Mouse (Mus musculus) embryonic facial prominence, embryonic 11.5 days (tissue): ENCODE measurements at regions not wholly inside any gene's neighbourhood (a gene's known extent, or its start where the extent isn't known, plus 50 kb on each side); places are given as distances from the start of the nearest gene placed in this dataset.
A peak's percentile ranks its signal among the peaks of the same experiment; 100 is the strongest.

Source experiments
- ATAC-seq: fragments of 200-750 bp; cut with Nextera tagmentation; replicated peaks from 2 replicates; pipeline ENCODE4 v1.8.0; 2017; ENCODE audit warnings: low read depth; ENCODE audit not compliant: insufficient number of reproducible peaks, low FRiP score, low TSS enrichment
- DNase-seq: peaks from one replicate; pipeline ENCODE4 v3.0.0-alpha.2; 2015; ENCODE audit warnings: low spot score
- H3K27ac ChIP-seq: fragments of 300-500 bp; sonication (generic); replicated peaks from 2 replicates; pipeline ENCODE4 v1.5.1; 2014; ENCODE audit warnings: mild to moderate bottlenecking, low read depth, low read length, control low read depth
- H3K27me3 ChIP-seq: fragments of 300-500 bp; sonication (generic); 2 replicates; pipeline ENCODE4 v1.6.1; 2014; ENCODE audit warnings: mild to moderate bottlenecking, low read length, moderate library complexity, mixed read lengths; ENCODE audit not compliant: control insufficient read depth, insufficient read depth
- H3K36me3 ChIP-seq: fragments of 300-500 bp; sonication (generic); replicated peaks from 2 replicates; pipeline ENCODE4 v1.6.1; 2014; ENCODE audit warnings: low read depth, mild to moderate bottlenecking, low read length, moderate library complexity, mixed read lengths; ENCODE audit not compliant: control insufficient read depth, insufficient read depth
- H3K4me1 ChIP-seq: fragments of 300-500 bp; sonication (generic); 2 replicates; pipeline ENCODE4 v1.6.1; 2014; ENCODE audit warnings: low read length, mixed read lengths; ENCODE audit not compliant: control insufficient read depth, insufficient read depth
- H3K4me2 ChIP-seq: fragments of 300-500 bp; sonication (generic); 2 replicates; pipeline ENCODE4 v1.6.1; 2014; ENCODE audit warnings: low read depth, mild to moderate bottlenecking, control low read depth, low read length, moderate library complexity
- H3K4me3 ChIP-seq: fragments of 300-500 bp; sonication (generic); 2 replicates; pipeline ENCODE4 v1.5.1; 2014; ENCODE audit warnings: low read depth, low read length, control low read depth
- H3K9ac ChIP-seq: fragments of 300-500 bp; sonication (generic); replicated peaks from 2 replicates; pipeline ENCODE4 v1.6.1; 2014; ENCODE audit warnings: mild to moderate bottlenecking, control low read depth, low read length
- H3K9me3 ChIP-seq: fragments of 300-500 bp; sonication (generic); replicated peaks from 2 replicates; pipeline ENCODE4 v1.6.1; 2016; ENCODE audit warnings: mild to moderate bottlenecking, low read length, inconsistent platforms, mixed read lengths; ENCODE audit not compliant: control insufficient read depth
- WGBS: fragments of 180-500 bp; shearing (Covaris S2); extraction: QIAGEN DNeasy Blood & Tissue Kit; methylation state at CpG from one replicate; pipeline ENCODE4 v1.1.7; 2014; 5-methylcytosine and 5-hydroxymethylcytosine counted together

- Histone ChIP-seq H3K27me3 (no peaks in the 10 kb centered on the region), H3K4me1 (peaks cover 4% of the 10 kb centered on the region; the same call in 1 of the 2 replicates), H3K36me3 (no peaks in the 10 kb centered on the region), H3K9ac (no peak overlapping the region), H3K4me3 (no peak overlapping the region), H3K4me2 (no peak overlapping the region), H3K27ac (no peak overlapping the region), H3K9me3 (no peaks in the 10 kb centered on the region)
- 65% methylated on average over 3 of the region's 3 CpGs for WGBS
- ATAC-seq, result no peak
- DNase-seq, result no peak
Measured at GRCm38 (mm10) chr4:106096130-106096529, 219.9 kb upstream of the Usp24 start.

GRCm38 (mm10) chr4:106097846-106098245 lies 218.2 kb upstream of the Usp24 start:
- Histone ChIP-seq H3K9me3 (no peaks in the 10 kb centered on the region), H3K4me3 (no peak overlapping the region), H3K27ac (no peak overlapping the region), H3K9ac (no peak overlapping the region), H3K4me1 (peaks cover 6% of the 10 kb centered on the region; the same call in 1 of the 2 replicates), H3K4me2 (no peak overlapping the region), H3K27me3 (no peaks in the 10 kb centered on the region), H3K36me3 (no peaks in the 10 kb centered on the region)
- 92% methylated on average over 1 of the region's 1 CpGs for WGBS
- DNase-seq (no peak), ATAC-seq (no peak)

- H3K4me3 ChIP-seq, result no peak overlapping the region
- no peaks in the 10 kb centered on the region for H3K36me3 ChIP-seq
- H3K27ac ChIP-seq, result no peak overlapping the region
- H3K4me1 ChIP-seq, result peaks cover 11% of the 10 kb centered on the region; the same call in 1 of the 2 replicates
- DNase-seq, result no peak
- no peaks in the 10 kb centered on the region for H3K9me3 ChIP-seq
- no peaks in the 10 kb centered on the region for H3K27me3 ChIP-seq
- no peak overlapping the region for H3K9ac ChIP-seq
- no peak for ATAC-seq
- no peak overlapping the region for H3K4me2 ChIP-seq
- 45% methylated on average over 11 of the region's 11 CpGs for WGBS
Measured at GRCm38 (mm10) chr4:106100211-106101025, 215.6 kb upstream of the Usp24 start.

- Histone ChIP-seq H3K9ac (no peak overlapping the region), H3K27ac (peak overlapping the region; percentile 62; the same call in 1 of the 2 replicates), H3K9me3 (no peaks in the 10 kb centered on the region), H3K4me2 (no peak overlapping the region), H3K27me3 (no peaks in the 10 kb centered on the region), H3K4me3 (no peak overlapping the region), H3K36me3 (no peaks in the 10 kb centered on the region), H3K4me1 (peaks cover 11% of the 10 kb centered on the region; the same call in 1 of the 2 replicates)
- no peak for DNase-seq
- no peak for ATAC-seq
- WGBS, result 31% methylated on average over 5 of the region's 5 CpGs
Measured at GRCm38 (mm10) chr4:106101904-106102303, 214.1 kb upstream of the Usp24 start.

GRCm38 (mm10) chr4:106102451-106102977 lies 213.5 kb upstream of the Usp24 start:
- H3K27me3 ChIP-seq, result no peaks in the 10 kb centered on the region
- peaks cover 11% of the 10 kb centered on the region; the same call in 1 of the 2 replicates for H3K4me1 ChIP-seq
- 13% methylated on average over 7 of the region's 7 CpGs for WGBS
- no peaks in the 10 kb centered on the region for H3K36me3 ChIP-seq
- no peak overlapping the region for H3K4me2 ChIP-seq
- peak overlapping the region; percentile 62 for H3K27ac ChIP-seq
- ATAC-seq (peak; percentile 51; the same call in 1 of the 2 replicates), DNase-seq (peak; percentile 92)
- H3K9ac ChIP-seq, result no peak overlapping the region
- H3K9me3 ChIP-seq, result no peaks in the 10 kb centered on the region
- H3K4me3 ChIP-seq, result no peak overlapping the region

- ATAC-seq, result peak; percentile 63; the same call in 1 of the 2 replicates
- 55% methylated on average over 11 of the region's 11 CpGs for WGBS
- DNase-seq, result peak; percentile 68
Measured at GRCm38 (mm10) chr4:106103750-106104635, 212.0 kb upstream of the Usp24 start.

GRCm38 (mm10) chr4:106112981-106113380 lies 203.0 kb upstream of the Usp24 start:
- Histone ChIP-seq H3K4me1 (no peaks in the 10 kb centered on the region), H3K27me3 (no peaks in the 10 kb centered on the region), H3K9me3 (no peaks in the 10 kb centered on the region), H3K36me3 (no peaks in the 10 kb centered on the region), H3K4me3 (no peak overlapping the region), H3K9ac (no peak overlapping the region), H3K27ac (no peak overlapping the region), H3K4me2 (no peak overlapping the region)
- DNase-seq, result no peak
- ATAC-seq, result no peak

More at GRCm38 (mm10) chr4:106103750-106104635, 212.0 kb upstream of the Usp24 start:
- Histone ChIP-seq H3K9ac (no peak overlapping the region), H3K4me1 (peaks cover 11% of the 10 kb centered on the region; the same call in 1 of the 2 replicates), H3K27me3 (no peaks in the 10 kb centered on the region), H3K36me3 (no peaks in the 10 kb centered on the region), H3K4me2 (no peak overlapping the region), H3K9me3 (no peaks in the 10 kb centered on the region), H3K27ac (no peak overlapping the region), H3K4me3 (no peak overlapping the region)
